Mouse (Mus musculus): ENCODE results near the gene Igf1r.

GRCm38 (mm10) chr7:68009635-68010034 is 57.0 kb downstream of the Igf1r start:
- no peak for TF ChIP-seq ZC3H11A (IDR thresholded peaks at IDR 0.05; ENCODE audit: borderline replicate concordance, low read depth, low read length)
- no peak for TF ChIP-seq CHD2 (IDR thresholded peaks at IDR 0.05; ENCODE audit: low read depth, low read length)
